Mouse (Mus musculus) bone marrow macrophage, adult 2 months (primary cell): Measurements from ENCODE around the gene Wdr44.

Experiments
- CTCF ChIP-seq: IDR thresholded peaks from 2 replicates; pipeline ENCODE4 v1.5.1; 2012; ENCODE audit warnings: low read depth, mild to moderate bottlenecking, low read length, moderate library complexity
- POLR2A ChIP-seq: IDR thresholded peaks from 2 replicates; pipeline ENCODE4 v1.6.1; 2012; ENCODE audit warnings: mild to moderate bottlenecking, low read depth, low read length, borderline replicate concordance

- TF ChIP-seq CTCF, result no peak
- TF ChIP-seq POLR2A, result no peak
Measured at GRCm38 (mm10) chrX:23840921-23841320, 148.1 kb downstream of the Wdr44 start.
